8 mouse cellular contexts compared by ENCODE assay signal in genomic region chr7:17027588-17028343, GRCm38 (mm10). TPM values are rescaled to one million over a fixed set of nuclear protein-coding genes. Genes with fewer than 3 reads are reported as not detected.
DNase-seq lines count a peak whose midpoint lies in the region; ATAC-seq and TF ChIP-seq lines count a peak whose summit lies in the region.

Gene Ppp5c (minus strand): TSS chr7:17027924.

- peak within 1 kb of the TSS; percentile 81 to 94 for H3K4me3 ChIP-seq in ES-E14 (ENCODE audit: insufficient read depth in 1 of 2, low read depth in 1 of 2, low read length in 2 of 2, poor library complexity in 1 of 2, severe bottlenecking in 1 of 2)
- peak within 1 kb of the TSS; percentile 98 for H3K4me3 ChIP-seq in forebrain, embryonic 16.5 days (replicated peaks; ENCODE audit: low read length)
- peak within 1 kb of the TSS; percentile 95 for H3K4me3 ChIP-seq in layer of hippocampus, adult 2 months
- peak within 1 kb of the TSS; percentile 71 for H3K4me3 ChIP-seq in lung, embryonic 14.5 days (ENCODE audit: low read depth, low read length)
- H3K4me3 ChIP-seq in olfactory bulb, adult 2 months (ENCODE audit: insufficient read depth, low read depth, low read length), result peak within 1 kb of the TSS; percentile 89
- H3K4me3 ChIP-seq in thymus, adult 2 months (ENCODE audit: control insufficient read depth, insufficient read depth, low read length), result peak within 1 kb of the TSS; percentile 97

- TF ChIP-seq POLR2A in olfactory bulb, adult 2 months (IDR thresholded peaks at IDR 0.05; ENCODE audit: insufficient read depth, low read depth, low read length), result peak; percentile 14; the same call in 1 of the 2 replicates
- TF ChIP-seq POLR2A in thymus, adult 2 months (IDR thresholded peaks at IDR 0.05; ENCODE audit: control insufficient read depth, extremely low read depth, insufficient read depth, low read length, poor library complexity), result 0 out of 2 replicates have a peak, but pooled peaks have one; percentile 14

- H3K4me1 ChIP-seq in ES-E14 (ENCODE audit: control insufficient read depth in 2 of 2, insufficient read depth in 2 of 2, low read length in 2 of 2, poor library complexity in 1 of 2), result peaks cover 0 to 14% of the 10 kb centered on the region in 2 experiments; a peak in 2 of 4 replicates
- H3K4me1 ChIP-seq in forebrain, embryonic 16.5 days (replicated peaks; ENCODE audit: control insufficient read depth, insufficient read depth, low read length), result peaks cover 20% of the 10 kb centered on the region
- no peaks in the 10 kb centered on the region for H3K4me1 ChIP-seq in lung, embryonic 14.5 days (ENCODE audit: insufficient read depth)
- H3K4me1 ChIP-seq in olfactory bulb, adult 2 months (ENCODE audit: control insufficient read depth, insufficient read depth, low read length), result peaks cover 38% of the 10 kb centered on the region
- H3K4me1 ChIP-seq in thymus, adult 2 months (replicated peaks; ENCODE audit: control insufficient read depth, insufficient read depth, low read length), result peaks cover 43% of the 10 kb centered on the region

- intact Hi-C loops in heart, postnatal 36 days (cut with DNase I), result loop anchor here (2.0 kb wide), 1 partner anchor 27 kb away; no protein-coding TSS in a partner anchor

- H3K27ac ChIP-seq in ES-E14 (ENCODE audit: insufficient read depth, low read depth, low read length, poor library complexity, severe bottlenecking), result peak within 1 kb of the TSS; percentile 71
- peak within 1 kb of the TSS; percentile 53; the same call in 1 of the 2 replicates for H3K27ac ChIP-seq in forebrain, embryonic 16.5 days (ENCODE audit: low read length)
- H3K27ac ChIP-seq in layer of hippocampus, adult 2 months, result peak within 1 kb of the TSS; percentile 99
- H3K27ac ChIP-seq in lung, embryonic 14.5 days (ENCODE audit: low read depth), result peak within 1 kb of the TSS; percentile 74
- H3K27ac ChIP-seq in olfactory bulb, adult 2 months (ENCODE audit: insufficient read depth, low read depth, low read length), result peak within 1 kb of the TSS; percentile 81
- peak within 1 kb of the TSS; percentile 60; the same call in 1 of the 2 replicates for H3K27ac ChIP-seq in thymus, adult 2 months (ENCODE audit: control insufficient read depth, insufficient read depth, low read length)

- in situ Hi-C loops in ES-E14 (cut with MboI; ENCODE audit: low sequenced_read_pairs in 2 of 2, unreplicated experiment in 2 of 2), result no loop called here

- H3K9me3 ChIP-seq in ES-E14 (ENCODE audit: control insufficient read depth, insufficient read depth, low read depth, low read length), result no peaks in the 10 kb centered on the region
- H3K9me3 ChIP-seq in forebrain, embryonic 16.5 days (ENCODE audit: control insufficient read depth, low read length), result no peaks in the 10 kb centered on the region
- H3K9me3 ChIP-seq in lung, embryonic 14.5 days (ENCODE audit: low read depth, low read length), result no peaks in the 10 kb centered on the region

- H3K36me3 ChIP-seq in ES-E14 (ENCODE audit: control insufficient read depth, insufficient read depth, low read length, poor library complexity, severe bottlenecking), result peaks cover 27% of the 10 kb centered on the region; the same call in 1 of the 2 replicates
- no peaks in the 10 kb centered on the region for H3K36me3 ChIP-seq in forebrain, embryonic 16.5 days (ENCODE audit: control insufficient read depth, insufficient read depth)
- H3K36me3 ChIP-seq in lung, embryonic 14.5 days (ENCODE audit: insufficient read depth), result peaks cover 42% of the 10 kb centered on the region
- no peaks in the 10 kb centered on the region for H3K36me3 ChIP-seq in thymus, adult 2 months (ENCODE audit: control insufficient read depth, insufficient read depth, low read length)

- H3K27me3 ChIP-seq in forebrain, embryonic 16.5 days (replicated peaks; ENCODE audit: control insufficient read depth, insufficient read depth, low read length), result no peaks in the 10 kb centered on the region
- no peaks in the 10 kb centered on the region for H3K27me3 ChIP-seq in lung, embryonic 14.5 days (ENCODE audit: insufficient read depth, low read length)
- H3K27me3 ChIP-seq in thymus, adult 2 months (ENCODE audit: control insufficient read depth, insufficient read depth, low read length), result no peaks in the 10 kb centered on the region

- peak within 1 kb of the TSS; percentile 92 for H3K4me2 ChIP-seq in forebrain, embryonic 16.5 days (ENCODE audit: low read length)
- peak within 1 kb of the TSS; percentile 70 for H3K4me2 ChIP-seq in lung, embryonic 14.5 days

- peak within 1 kb of the TSS; percentile 86 for H3K9ac ChIP-seq in ES-E14 (ENCODE audit: insufficient read depth, low read depth, low read length, poor library complexity, severe bottlenecking)
- H3K9ac ChIP-seq in forebrain, embryonic 16.5 days (replicated peaks; ENCODE audit: low read depth, low read length), result peak within 1 kb of the TSS; percentile 94
- H3K9ac ChIP-seq in lung, embryonic 14.5 days, result peak within 1 kb of the TSS; percentile 76

- peak; percentile 1; the same call in 1 of the 2 replicates for TF ChIP-seq CTCF in layer of hippocampus, adult 2 months (conservative IDR thresholded peaks at IDR 0.05)
- TF ChIP-seq CTCF in lung, embryonic 14.5 days (IDR thresholded peaks at IDR 0.05; ENCODE audit: low read depth), result no peak
- TF ChIP-seq CTCF in olfactory bulb, adult 2 months (IDR thresholded peaks at IDR 0.05; ENCODE audit: insufficient read depth, low read depth, low read length), result no peak
- TF ChIP-seq CTCF in thymus, adult 2 months (IDR thresholded peaks at IDR 0.05; ENCODE audit: borderline replicate concordance, control insufficient read depth, extremely low read depth, insufficient read depth, low read length, poor library complexity), result no peak; the same call in 1 of the 2 replicates

- under 1% methylated on average over 51 of the region's 58 CpGs for WGBS in forebrain, embryonic 16.5 days
- WGBS in lung, embryonic 14.5 days, result under 1% methylated on average over 58 of the region's 58 CpGs
- WGBS in olfactory bulb, adult 2 months, result under 1% methylated on average over 58 of the region's 58 CpGs
- under 1% methylated on average over 57 of the region's 58 CpGs for WGBS in thymus, adult 2 months

- peak; percentile 82 for ATAC-seq in forebrain, embryonic 16.5 days
- peak; percentile 88 for ATAC-seq in lung, embryonic 14.5 days (ENCODE audit: insufficient read depth)

- DNase-seq in ES-E14 (ENCODE audit: low read depth, low spot score), result peak; percentile 72
- DNase-seq in cerebellum, adult 11-12 months, result peak; percentile 92
- peak; percentile 84 to 91 for DNase-seq in heart, postnatal 36 days
- DNase-seq in layer of hippocampus, adult 2 months (ENCODE audit: low spot score in 2 of 2), result peak; percentile 81 to 88
- DNase-seq in lung, embryonic 14.5 days, result peak; percentile 96
- peak; percentile 79 for DNase-seq in thymus, adult 2 months

TF ChIP-seq in ES-E14, 5 proteins besides CTCF, POLR2A, EP300 and RAD21:
- TF ChIP-seq MAFK (IDR thresholded peaks at IDR 0.05; ENCODE audit: insufficient read depth, low read depth, low read length) (no peak), ZC3H11A (IDR thresholded peaks at IDR 0.05; ENCODE audit: borderline replicate concordance, low read depth, low read length) (no peak), CHD2 (IDR thresholded peaks at IDR 0.05; ENCODE audit: low read depth, low read length) (no peak)

RNA-seq across cellular contexts. Expression of gene Ppp5c, which starts in this region (rescaled TPM):
- 112 and 127 TPM in 2 replicates for total RNA-seq in ES-E14 (2012; rRNA removed)
- polyA plus RNA-seq in forebrain, embryonic 16.5 days (2015; fragmentation: Nextera tagmentation; extraction: Ambion mirVana), result 115 and 121 TPM in 2 replicates
- total RNA-seq in heart, postnatal 36 days (2021), result 100 to 1,000 TPM; 107 to 109 TPM
- 100 to 1,000 TPM; 148 to 155 TPM for total RNA-seq in layer of hippocampus, adult 2 months (2021)
- polyA plus RNA-seq in lung, embryonic 14.5 days (2014; fragmentation: Nextera tagmentation; extraction: Ambion mirVana), result 103 and 117 TPM in 2 replicates
- polyA plus RNA-seq in olfactory bulb, adult 2 months (2012; ENCODE audit: insufficient read depth, insufficient read length, low replicate concordance, missing spikeins), result not detected in 2 replicates
- 359 and 363 TPM in 2 replicates for polyA plus RNA-seq in thymus, adult 2 months (2012; rRNA removed)

Comparison
In these comparisons a context has a peak if more than half of its experiments do, and no peak if none do; other contexts are left out.
1. Peak in every context shown above with its lines: DNase-seq, ATAC-seq, H3K4me3 ChIP-seq and H3K27ac ChIP-seq.